Mouse (Mus musculus): ENCODE results near the gene Ccer2. TPM values are rescaled to one million over a fixed set of nuclear protein-coding genes. Genes with fewer than 3 reads are reported as not detected.

The Ccer2 gene
- polyA plus RNA-seq, 1 experiment = 0.16 TPM

DNA sequence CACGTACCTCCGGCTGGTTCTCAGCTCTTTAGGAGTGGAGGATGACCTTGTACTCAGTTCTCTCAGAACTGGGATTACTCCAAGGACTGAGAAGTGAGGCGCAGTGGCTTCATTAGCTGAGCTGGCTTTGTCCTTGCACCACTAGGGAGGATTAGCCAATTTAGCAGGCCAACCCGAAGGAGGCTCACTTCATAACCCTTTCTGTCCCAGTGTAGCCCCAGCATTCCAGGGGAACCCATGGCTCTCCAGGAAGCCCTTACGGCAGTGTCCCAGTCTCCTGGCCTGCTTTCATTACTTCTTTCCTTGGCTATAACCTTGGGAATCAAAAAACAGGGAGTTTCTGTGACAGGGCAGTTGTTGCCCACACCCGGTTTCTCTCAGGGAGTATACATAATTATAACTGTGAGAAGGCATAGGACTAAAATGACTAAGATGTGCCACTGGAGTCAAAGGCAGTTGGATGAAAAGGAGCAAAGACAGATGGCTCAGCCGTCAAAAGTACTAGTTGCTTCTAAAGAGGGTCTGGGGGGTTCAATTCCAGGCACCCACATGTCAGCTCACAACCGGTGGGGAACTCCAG, 51.8 kb downstream of the Ccer2 start:
- H3K27ac ChIP-seq (ENCODE audit: control insufficient read depth, insufficient read depth, low read length) = peak overlapping the region; percentile 95
- H3K4me1 ChIP-seq (replicated peaks; ENCODE audit: control insufficient read depth, insufficient read depth, low read length) = peaks cover 25% of the 10 kb centered on the region
- WGBS = 68% methylated on average over 8 of the region's 8 CpGs
- no peak for DNase-seq
- no peaks in the 10 kb centered on the region; the same call in 1 of the 2 replicates for H3K36me3 ChIP-seq (ENCODE audit: control insufficient read depth, insufficient read depth, low read length)
- peak overlapping the region; percentile 74 for H3K4me3 ChIP-seq (ENCODE audit: control insufficient read depth, insufficient read depth, low read length)
- TF ChIP-seq POLR2A (IDR thresholded peaks at IDR 0.05; ENCODE audit: control insufficient read depth, extremely low read depth, insufficient read depth, low read length, poor library complexity) (no peak), CTCF (IDR thresholded peaks at IDR 0.05; ENCODE audit: borderline replicate concordance, control insufficient read depth, extremely low read depth, insufficient read depth, low read length, poor library complexity) (no peak)
- H3K27me3 ChIP-seq (ENCODE audit: control insufficient read depth, insufficient read depth, low read length) = no peaks in the 10 kb centered on the region

DNA sequence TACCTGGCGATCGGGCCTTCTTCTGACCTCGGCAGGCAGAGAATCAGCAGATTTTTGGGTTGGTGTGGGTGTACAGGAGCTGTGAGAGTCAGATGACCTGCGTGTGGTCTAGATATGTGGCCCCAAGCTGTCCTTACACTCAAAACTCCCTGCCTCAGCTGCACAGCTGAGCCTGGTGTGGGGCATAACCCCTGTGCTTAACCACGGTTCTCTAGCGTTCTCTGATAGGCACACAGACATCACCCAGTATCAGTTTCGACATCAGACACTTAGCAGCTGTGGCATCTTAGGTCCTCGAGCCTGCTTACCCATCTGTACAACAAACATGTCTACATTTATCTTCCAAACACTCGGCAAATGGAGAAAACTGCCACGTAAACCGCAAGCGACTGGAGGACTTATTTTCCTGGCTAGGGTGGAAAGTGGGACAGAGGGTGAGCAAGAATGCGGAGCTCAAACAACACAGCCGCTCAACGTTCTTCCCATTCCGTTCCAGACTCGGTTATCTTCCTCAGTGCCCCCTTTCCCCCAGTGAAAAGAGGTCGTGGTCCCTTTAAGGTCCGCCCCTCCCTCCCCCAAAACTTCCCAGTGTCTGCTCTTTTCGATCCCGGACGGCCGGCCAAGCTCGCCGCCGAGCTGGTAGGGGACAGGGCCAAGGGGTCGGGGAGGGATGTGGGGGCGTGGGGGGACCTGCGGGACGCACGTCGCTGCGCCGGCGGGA, 52.4 kb downstream of the Ccer2 start, which contains the start of gene Hnrnpl:
TSS of gene Hnrnpl (plus strand) at position 321 of the 721 bp plus-strand sequence.
- WGBS = 3% methylated on average over 35 of the region's 35 CpGs

More for the DNA sequence above, 52.4 kb downstream of the Ccer2 start, which contains the start of gene Hnrnpl:
- Histone ChIP-seq H3K4me3 (ENCODE audit: control insufficient read depth, insufficient read depth, low read length) (peak within 1 kb of the TSS; percentile 74), H3K36me3 (ENCODE audit: control insufficient read depth, insufficient read depth, low read length) (peaks cover 4% of the 10 kb centered on the region), H3K27ac (ENCODE audit: control insufficient read depth, insufficient read depth, low read length) (peak within 1 kb of the TSS; percentile 95), H3K27me3 (ENCODE audit: control insufficient read depth, insufficient read depth, low read length) (no peaks in the 10 kb centered on the region), H3K4me1 (replicated peaks; ENCODE audit: control insufficient read depth, insufficient read depth, low read length) (peaks cover 23% of the 10 kb centered on the region)
- no peak for TF ChIP-seq POLR2A (IDR thresholded peaks at IDR 0.05; ENCODE audit: control insufficient read depth, extremely low read depth, insufficient read depth, low read length, poor library complexity)
- no peak for TF ChIP-seq CTCF (IDR thresholded peaks at IDR 0.05; ENCODE audit: borderline replicate concordance, control insufficient read depth, extremely low read depth, insufficient read depth, low read length, poor library complexity)
- DNase-seq = peak; percentile 52

Other genes starting within 250 kb of the Ccer2 start
- gene Ifnl2, start 245.7 kb upstream of the Ccer2 start, polyA plus RNA-seq (2012; rRNA removed) = 0.59 and 0.77 TPM in 2 replicates
- 0.37 and 0.78 TPM in 2 replicates for gene Ifnl3, start 233.3 kb upstream of the Ccer2 start, polyA plus RNA-seq (2012; rRNA removed)
- gene Sycn, start 215.3 kb upstream of the Ccer2 start, polyA plus RNA-seq (2012; rRNA removed) = 2.1 and 2.4 TPM in 2 replicates
- gene Nccrp1, start 208.9 kb upstream of the Ccer2 start, polyA plus RNA-seq (2012; rRNA removed) = 1.4 TPM in 2 replicates
- 118 and 139 TPM in 2 replicates for gene Samd4b, start 158.0 kb upstream of the Ccer2 start, polyA plus RNA-seq (2012; rRNA removed)
- gene Pak4, start 158.0 kb upstream of the Ccer2 start, polyA plus RNA-seq (2012; rRNA removed) = 32.8 and 37.7 TPM in 2 replicates
- gene Acp7, start 124.8 kb upstream of the Ccer2 start, polyA plus RNA-seq (2012; rRNA removed) = 0.69 and 0.92 TPM in 2 replicates
- 19.1 and 26.5 TPM in 2 replicates for gene Fbxo27, start 63.3 kb upstream of the Ccer2 start, polyA plus RNA-seq (2012; rRNA removed)
- gene Fbxo17, start 39.4 kb upstream of the Ccer2 start, polyA plus RNA-seq (2012; rRNA removed) = 5.0 and 6.2 TPM in 2 replicates
- gene Mrps12, start 14.4 kb upstream of the Ccer2 start, polyA plus RNA-seq (2012; rRNA removed) = 74.4 and 84.5 TPM in 2 replicates
- gene Sars2, start 14.2 kb upstream of the Ccer2 start, polyA plus RNA-seq (2012; rRNA removed) = 63.2 and 63.9 TPM in 2 replicates
- gene Sirt2, start 10.6 kb downstream of the Ccer2 start, polyA plus RNA-seq (2012; rRNA removed) = 101 and 104 TPM in 2 replicates
- 75.5 and 78.8 TPM in 2 replicates for gene Nfkbib, start 11.3 kb downstream of the Ccer2 start, polyA plus RNA-seq (2012; rRNA removed)
- 91.9 and 93.7 TPM in 2 replicates for gene Rinl, start 32.8 kb downstream of the Ccer2 start, polyA plus RNA-seq (2012; rRNA removed)
- gene Hnrnpl, start 52.4 kb downstream of the Ccer2 start, polyA plus RNA-seq (2012; rRNA removed) = 562 and 568 TPM in 2 replicates
- 287 and 359 TPM in 2 replicates for gene Ech1, start 69.0 kb downstream of the Ccer2 start, polyA plus RNA-seq (2012; rRNA removed)
- 23.2 and 29.7 TPM in 2 replicates for gene Lgals4, start 77.7 kb downstream of the Ccer2 start, polyA plus RNA-seq (2012; rRNA removed)
- gene Lgals7, start 107.7 kb downstream of the Ccer2 start, polyA plus RNA-seq (2012; rRNA removed) = 13.0 and 15.5 TPM in 2 replicates
- 0.20 and 1.00 TPM in 2 replicates for gene Capn12, start 125.2 kb downstream of the Ccer2 start, polyA plus RNA-seq (2012; rRNA removed)
- gene Actn4, start 206.2 kb downstream of the Ccer2 start, polyA plus RNA-seq (2012; rRNA removed) = 243 and 268 TPM in 2 replicates
- 362 and 396 TPM in 2 replicates for gene Eif3k, start 225.7 kb downstream of the Ccer2 start, polyA plus RNA-seq (2012; rRNA removed)
- gene Map4k1, start 225.9 kb downstream of the Ccer2 start, polyA plus RNA-seq (2012; rRNA removed) = 155 and 164 TPM in 2 replicates